Mouse (Mus musculus): ENCODE measurements around the gene Padi1.

DNA sequence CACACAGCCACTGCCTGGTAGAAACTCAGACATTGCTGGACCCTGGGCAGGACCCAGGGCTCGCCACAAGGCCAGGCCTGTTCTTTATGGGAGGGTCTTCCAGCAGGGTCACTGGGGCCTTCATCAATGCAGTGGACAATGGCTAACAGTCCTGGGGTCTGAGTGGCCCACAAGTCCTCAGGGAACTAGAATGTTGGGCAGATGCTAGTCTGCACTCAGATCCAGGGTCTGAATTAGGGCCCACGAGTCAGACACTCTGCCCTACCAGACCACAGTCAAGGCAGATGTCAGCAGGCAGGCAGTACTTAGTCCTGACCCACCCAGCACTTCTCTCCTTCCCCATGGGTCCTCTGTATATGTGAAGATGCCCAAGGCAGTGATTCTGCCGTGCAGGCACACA lies 25.8 kb upstream of the Padi1 start:
- TF ChIP-seq CTCF (IDR thresholded peaks at IDR 0.05; ENCODE audit: control insufficient read depth, insufficient read depth, low read length): no peak
- no peak for TF ChIP-seq POLR2A (IDR thresholded peaks at IDR 0.05; ENCODE audit: borderline replicate concordance, control insufficient read depth, low read depth, low read length)

All from bone marrow, adult 2 months (tissue).